Mouse (Mus musculus): ENCODE measurements at regions not wholly inside any gene's neighbourhood (a gene's known extent, or its start where the extent isn't known, plus 50 kb on each side); places are given as distances from the start of the nearest gene placed in this dataset.

DNA sequence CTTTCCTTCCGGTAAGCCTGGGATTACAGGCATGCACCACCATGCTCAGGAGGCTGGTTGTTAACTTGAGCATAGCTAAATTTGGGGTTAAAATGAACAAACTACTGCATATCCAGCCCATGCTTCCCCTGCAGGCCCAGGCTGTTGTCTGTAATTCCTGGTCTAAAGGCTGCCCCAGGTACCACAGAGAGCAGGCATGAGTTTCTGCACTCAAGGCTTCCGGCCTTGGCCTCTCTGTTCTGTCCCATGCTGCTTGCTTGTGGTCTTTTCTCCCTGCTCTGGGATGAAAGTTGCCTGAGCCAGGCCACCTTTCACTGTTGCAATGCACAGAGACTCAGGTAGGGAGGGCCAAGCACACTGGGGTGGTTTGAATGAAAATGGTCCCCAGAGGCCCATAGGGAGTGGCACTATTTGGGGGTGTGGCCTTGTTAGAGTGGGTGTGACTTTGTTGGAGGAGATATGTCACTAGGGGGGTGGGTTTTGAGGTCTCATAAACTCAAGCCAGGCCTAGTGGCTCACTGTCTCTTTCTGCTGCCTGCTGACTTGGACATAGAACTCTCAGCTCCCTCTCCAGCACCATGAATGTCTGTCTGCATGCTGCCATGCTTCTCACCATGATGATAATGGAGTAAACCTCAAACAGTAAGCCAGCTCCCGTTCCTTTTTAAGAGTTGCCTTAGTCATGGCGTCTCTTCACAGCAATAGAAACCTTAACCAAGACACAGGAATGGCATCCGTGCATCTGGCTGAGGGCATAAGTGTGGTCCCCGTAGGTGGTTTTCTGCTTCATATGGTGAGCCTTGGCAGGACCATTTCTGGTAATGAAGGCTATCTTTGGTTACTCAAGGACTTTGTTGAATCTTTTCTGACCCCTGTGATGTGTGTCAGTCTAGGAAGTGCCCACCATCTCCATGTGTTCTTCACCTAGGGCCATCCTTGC, 86.7 kb upstream of the Zfp366 start:
- DNase-seq (ENCODE audit: low spot score in 2 of 2), result no peak

DNA sequence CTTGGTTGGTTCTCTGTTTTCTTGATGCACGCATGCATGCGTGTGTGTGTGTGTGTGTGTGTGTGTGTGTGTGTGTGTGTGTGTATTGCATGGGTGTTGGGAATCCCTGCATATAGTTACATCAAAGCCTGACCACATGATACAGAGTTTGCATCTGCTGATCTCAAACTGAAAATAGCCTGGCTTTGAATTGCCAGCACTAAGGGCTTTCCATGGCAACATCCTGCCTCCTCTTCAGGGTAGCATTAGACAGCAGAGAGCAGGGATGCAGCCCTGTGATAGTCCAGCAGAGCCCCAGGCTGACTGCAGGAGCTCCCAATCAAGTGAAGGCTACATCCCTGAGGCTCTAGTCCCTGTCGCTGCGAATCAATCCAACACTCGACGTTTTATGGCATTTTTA, 87.8 kb upstream of the Zfp366 start:
- DNase-seq (ENCODE audit: low spot score in 2 of 2), result peak in 1 of 2 experiments; percentile 52

DNA sequence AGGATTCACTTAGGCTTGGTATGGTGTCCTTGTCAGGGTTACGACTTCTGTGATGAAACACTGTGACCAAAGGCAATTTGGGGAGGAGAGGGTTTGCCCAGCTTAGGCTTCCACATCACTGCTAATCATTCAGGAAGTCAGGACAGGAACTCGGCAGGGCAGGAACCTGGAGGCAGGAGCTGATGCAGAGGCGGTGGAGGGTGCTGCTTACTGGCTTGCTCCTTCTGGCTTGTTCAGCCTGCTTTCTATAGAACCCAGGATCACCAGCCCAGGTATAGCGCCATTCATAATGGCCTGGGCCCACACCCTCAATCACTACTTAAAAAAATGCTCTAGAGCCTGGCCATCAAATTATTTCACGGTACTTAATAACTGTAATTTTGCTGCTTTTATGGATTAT, 89.6 kb upstream of the Zfp366 start:
- DNase-seq (ENCODE audit: low spot score in 2 of 2), result no peak

DNA sequence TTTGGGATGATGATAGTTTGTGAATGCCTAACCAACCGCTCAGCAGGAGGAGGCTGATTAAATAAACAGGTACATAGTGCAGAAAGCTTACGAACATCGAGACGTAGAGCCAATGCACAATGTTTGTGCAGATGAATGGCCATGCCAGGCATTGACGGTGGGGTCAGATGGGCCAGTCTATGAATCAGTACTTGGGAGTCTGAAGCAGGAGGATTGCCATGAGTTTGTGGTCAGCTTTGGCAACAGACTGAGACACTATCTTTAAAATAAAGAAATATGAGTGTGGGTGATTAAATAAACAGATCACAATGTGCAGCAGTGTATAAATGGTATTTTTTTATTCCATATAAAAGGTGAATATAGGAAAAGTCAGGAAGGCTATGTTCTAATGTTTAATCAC, 90.4 kb upstream of the Zfp366 start:
- no peak for DNase-seq (ENCODE audit: low spot score in 2 of 2)

DNA sequence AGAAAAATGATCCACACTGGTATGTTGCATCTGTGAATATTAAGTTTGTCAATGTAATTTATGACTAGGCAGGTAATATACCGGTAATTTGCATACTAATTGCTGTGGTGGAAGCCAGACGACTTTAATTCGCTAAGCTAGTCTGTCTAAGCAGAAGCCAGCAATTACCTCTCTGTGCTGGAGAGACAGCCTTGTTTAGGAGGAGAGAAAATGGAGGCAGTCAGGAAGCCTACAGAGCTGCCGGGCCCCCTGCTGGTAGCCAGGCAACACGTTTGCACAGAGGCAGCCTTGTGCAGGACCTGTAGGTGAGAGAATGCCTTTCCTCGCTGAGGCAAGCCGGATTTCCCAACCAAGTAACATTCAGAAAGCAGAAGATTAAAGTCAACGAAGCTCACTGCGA, 91.4 kb upstream of the Zfp366 start:
- peak; percentile 89 to 92 for DNase-seq (ENCODE audit: low spot score in 2 of 2)

DNA sequence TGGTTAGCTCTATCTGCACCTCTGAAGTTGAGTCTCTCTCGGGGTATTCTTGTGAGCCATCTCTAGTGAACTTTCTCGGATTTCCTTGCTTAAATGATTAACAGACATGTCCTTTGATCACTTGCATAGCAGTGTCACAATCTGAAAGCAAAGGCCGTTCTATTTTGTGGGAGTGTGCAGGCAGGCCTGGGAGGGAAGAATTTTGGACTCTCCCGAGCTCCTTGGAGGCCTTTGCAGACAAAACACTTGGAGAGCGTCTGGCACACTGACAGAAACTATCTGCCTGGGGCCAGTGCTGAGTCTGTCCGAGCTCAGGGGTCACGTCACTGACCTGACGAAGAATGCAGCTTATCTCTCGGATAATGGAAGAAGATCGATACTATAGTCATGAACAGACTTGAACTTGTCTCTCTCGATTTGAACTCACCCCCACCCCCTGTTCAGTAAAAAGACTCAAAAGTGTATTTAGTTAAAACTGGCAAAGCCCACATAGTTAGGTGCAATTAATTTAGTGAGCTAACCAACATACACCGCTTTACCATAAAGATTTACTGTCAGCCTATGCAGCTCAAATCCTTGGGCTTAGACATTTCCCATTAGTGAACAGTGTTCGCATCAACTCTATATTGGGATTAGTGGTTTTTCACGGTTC, 92.2 kb upstream of the Zfp366 start:
- DNase-seq (ENCODE audit: low spot score in 2 of 2), result no peak

DNA sequence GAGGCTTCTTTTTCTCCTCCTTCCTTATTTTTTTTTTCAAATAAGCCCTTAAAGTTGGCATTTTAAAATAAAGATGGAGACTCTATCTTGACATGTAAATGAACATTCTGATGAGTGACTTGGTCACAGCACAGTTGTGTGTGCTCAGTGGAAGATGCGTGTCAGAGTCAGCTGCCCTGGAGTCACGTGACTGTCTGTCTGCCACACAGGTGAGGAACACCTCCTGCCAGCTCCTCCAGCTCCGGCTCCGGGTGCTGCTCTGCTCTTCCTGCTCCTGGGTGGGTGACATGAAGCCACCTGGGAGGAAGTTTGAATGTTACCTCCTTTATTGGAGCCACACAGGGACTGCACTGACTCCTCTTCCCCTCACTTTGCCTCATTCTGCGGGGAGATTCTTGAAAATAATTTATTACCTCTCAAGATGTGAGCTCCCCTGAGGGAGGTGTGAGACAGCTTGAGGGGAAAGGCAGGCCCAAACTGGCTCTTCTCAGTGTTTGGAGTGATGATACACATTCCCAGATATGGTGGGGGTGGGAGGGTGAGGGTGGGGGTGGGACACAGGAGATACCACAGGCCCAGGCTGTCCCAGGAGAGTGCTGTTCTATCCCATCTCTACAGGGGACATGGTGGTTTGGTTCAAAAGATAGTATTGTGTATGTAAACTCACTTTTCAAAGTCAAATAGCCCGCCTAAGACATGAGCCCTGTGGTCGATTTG, 92.9 kb upstream of the Zfp366 start:
- no peak for DNase-seq (ENCODE audit: low spot score in 2 of 2)

DNA sequence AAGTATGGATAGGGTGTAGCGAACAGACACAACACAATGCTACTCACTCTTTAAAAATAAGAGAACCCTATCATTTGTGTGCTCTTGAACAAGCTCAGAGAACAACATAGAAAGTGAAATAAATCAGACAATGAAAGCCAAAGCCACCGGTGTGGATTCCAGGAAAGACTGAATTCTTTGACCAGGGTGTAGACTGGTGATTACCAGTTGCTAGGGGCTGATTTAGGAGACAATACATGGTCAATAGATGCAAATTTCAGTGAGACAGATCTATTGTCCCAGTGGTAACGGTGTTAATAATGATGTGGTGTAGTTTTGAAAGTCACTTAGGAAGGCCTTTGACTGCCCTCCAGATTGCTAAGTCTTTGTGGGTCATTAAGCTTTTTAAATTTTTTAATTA, 94.3 kb upstream of the Zfp366 start:
- no peak for DNase-seq (ENCODE audit: low spot score in 2 of 2)

DNA sequence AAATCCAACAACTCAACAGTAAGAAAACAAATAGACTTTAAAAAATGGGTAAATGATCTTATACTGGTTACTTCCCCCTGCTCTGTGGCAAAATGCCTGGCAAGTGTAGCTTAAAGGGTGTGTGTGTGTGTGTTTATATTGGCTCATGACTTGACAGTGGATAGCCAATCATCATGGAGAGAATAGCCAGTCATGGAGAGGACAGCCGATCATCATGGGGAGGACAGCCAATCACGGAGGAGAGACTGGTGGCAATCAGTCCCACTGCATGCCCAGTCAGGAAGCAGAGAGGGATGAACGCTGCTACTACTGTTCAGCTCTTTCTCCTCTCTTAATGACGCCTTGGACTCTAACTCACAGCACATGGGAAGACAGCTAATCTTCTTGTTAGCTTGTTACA, 96.3 kb upstream of the Zfp366 start:
- DNase-seq (ENCODE audit: low spot score in 2 of 2), result no peak

DNA sequence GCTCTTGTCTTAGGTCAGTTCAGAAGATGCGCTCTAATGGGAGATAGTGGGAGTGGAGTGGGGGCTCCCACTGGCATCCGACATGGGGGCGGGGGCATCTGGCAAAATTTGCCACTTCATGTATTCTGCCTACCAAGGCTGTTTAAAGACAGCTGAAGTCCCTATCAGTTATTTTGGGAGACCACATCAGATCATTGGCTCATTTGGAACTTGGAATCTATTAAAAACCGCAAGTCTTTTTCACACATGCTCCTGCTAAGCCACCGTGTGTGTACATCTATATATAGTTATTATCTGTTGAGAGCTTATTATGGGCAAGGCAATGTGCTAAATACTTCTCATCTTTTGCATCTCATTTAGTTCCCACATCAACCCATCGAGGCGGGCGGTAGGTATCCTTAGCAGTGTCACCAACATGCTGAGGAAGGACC, 95.0 kb upstream of the 1700024P04Rik start:
- peak; percentile 68 to 85 for DNase-seq (ENCODE audit: low spot score in 2 of 2)

DNA sequence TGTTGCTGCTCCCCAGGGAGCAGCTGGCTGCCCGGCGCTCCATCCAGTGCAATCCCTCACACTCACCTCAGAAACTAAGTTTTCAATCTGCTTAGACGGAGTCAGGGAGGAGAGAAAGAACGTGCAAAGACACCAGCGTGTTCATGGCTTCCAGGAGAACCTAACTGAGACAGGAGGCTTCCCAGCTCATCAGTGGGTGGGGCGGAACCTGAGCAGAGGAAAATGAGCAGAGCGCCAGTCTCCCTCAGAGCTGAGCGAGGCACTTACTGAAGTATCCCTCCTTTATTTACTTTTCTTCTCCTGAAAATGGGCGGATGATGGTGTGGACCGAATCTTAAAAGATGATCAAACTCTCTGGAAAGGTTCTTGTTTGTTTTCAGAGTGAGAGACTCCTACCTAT, 94.3 kb upstream of the 1700024P04Rik start:
- no peak for DNase-seq (ENCODE audit: low spot score in 2 of 2)

DNA sequence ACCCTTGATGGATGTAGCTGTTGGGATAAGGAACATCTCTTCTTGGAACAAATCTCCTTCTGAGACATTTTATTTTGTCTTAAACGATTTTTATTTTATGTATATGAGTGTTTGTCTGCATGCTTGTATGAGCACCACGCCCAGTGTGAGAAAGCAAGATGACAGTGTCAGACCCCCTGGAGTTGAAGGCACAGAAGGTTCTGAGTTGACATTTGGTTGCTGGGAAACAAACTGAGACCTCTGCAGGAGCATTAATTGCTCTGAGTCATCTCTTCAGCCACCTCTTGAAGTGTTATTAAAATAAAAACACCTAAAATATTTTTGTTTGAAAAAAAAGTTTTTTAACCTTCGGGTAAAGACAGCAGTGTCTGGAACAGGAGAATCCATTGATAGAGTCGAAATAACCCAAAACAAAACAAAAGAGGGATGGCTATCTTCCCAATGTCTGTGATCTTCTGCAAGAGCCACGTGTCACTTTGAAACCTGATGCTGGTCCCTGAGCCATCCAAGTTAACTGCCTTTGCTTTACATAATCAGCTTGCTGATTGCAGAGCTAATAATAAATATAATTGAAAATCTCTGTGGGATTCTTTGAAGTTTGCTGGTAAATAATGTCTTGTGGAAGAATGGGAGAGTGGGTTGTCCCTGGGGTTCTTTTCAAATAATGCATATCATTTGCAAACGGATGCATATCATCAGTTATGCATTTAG, 92.8 kb upstream of the 1700024P04Rik start:
- DNase-seq (ENCODE audit: low spot score in 2 of 2), result no peak

DNA sequence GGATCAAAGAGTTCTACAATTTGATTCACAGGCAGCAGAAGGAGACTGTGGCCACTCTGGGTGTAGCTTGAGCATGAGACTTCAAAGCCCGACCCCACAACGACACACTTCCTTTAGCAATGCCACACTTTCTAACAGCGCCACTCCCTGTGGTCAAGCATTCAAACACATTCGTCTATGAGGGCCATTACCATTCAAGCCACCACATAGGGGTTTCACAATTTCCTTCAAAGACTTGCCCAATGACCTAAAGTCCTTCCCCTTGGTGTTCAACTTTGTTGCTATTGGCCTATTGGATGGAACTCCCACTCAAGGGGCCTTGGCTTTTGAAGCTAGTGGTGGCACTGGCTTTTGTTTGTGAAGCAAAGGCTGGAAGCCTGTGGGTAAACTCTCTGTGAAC, 91.1 kb upstream of the 1700024P04Rik start:
- DNase-seq (ENCODE audit: low spot score in 2 of 2), result no peak

DNA sequence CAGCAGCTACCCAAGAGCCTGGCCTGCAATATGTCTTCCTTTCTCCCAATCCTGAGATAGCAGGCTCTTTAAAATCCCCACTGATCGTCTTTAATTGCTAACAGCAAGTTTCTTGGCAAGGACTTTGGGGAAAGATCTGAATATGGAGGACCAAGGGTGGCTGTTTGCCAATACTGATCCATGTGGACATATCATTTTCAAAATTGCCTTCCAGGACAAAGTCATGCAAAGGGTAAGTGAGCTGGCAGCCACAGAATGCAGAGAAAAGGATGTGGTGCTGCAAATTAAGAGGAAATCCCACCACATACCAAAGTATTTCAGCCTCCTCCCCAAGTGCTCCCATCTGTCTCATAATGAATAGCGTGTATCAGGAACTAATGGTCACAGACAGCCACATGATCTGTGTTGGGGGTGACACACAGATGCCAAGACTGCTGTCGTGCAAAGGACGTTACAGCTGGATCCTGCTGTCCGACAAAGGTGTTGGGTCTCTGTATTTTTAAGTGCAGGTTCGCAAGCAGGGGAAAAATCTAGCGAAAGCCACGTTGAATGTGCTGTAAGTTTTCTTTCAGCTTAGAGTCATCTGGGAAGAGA, 87.6 kb upstream of the 1700024P04Rik start:
- no peak for DNase-seq (ENCODE audit: low spot score in 2 of 2)

DNA sequence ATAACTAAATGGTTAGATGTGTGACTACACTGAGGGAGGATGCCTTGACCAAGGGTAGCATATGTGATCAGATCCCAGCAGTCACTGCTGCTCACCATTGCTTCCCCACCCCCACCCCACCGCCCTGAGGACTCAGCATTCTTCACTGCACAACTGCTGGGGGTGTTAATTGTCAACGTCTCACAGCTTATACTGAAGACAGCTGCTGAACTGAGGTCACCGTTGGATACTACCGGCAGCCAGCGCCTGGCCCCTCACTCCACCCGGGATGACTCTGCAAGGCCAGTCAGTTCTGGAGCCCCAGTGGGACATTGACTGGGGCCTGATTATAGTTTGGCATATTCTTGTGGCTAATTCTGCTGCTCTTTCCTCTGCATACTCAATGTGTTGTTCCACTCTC, 87.0 kb upstream of the 1700024P04Rik start:
- DNase-seq (ENCODE audit: low spot score in 2 of 2), result no peak

DNA sequence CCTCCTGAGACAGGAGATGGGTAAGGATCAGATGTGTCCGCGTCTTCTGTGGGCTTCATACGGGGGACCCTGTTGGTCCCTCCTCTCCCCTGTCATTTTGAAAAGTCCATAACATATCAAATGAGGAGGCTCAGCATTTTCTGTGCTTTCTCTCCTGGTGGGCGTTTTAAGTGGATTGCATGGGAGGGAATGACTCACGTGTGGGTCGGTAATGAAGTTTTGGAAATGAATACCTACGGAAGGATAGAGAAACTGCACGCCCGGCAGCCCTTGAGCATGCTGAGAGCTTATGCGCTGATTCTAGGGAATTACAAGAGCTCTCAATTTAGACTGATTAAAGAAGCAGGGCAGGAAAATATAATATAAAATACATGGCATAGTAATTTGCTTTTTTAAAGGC, 85.4 kb upstream of the 1700024P04Rik start:
- DNase-seq (ENCODE audit: low spot score in 2 of 2), result no peak

DNA sequence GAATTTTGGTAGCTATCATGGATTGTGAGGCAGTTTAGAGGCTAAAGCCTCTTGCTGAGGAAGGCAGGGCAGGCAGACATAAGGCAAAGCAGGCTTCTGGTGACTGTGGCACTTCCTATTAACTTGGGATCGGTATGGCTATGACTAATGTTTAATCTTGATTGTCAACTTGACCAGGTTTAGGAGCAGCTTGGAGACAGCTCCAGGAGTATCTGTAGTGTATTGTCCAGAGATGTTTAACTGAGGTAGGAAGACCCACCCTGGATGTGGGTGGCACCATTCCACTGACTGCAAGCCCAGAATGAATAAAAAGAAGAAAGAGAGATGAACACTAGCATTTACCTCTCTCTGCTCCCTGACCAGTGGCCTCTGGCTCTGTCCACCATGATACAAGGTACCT, 83.1 kb upstream of the 1700024P04Rik start:
- DNase-seq (ENCODE audit: low spot score in 2 of 2), result no peak

DNA sequence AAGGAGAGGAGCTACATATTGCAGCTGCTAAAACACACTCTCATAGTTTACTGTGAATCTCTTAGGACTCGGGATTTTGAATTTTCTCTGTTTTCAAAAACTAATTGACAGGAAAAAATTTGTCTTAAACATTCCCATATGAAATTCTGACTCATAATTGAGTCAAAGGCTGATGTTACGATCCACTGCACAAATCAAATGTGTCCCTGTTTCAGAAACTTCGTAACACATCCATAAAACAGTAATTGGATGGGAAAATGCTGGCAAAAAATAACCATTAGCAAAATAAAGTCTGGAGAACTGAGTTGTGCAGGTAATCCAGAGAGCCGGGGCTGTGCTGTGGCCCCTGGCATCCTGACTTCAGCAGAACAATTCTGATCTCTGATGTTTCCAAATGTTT, 79.1 kb upstream of the 1700024P04Rik start:
- DNase-seq (ENCODE audit: low spot score in 2 of 2), result no peak

DNA sequence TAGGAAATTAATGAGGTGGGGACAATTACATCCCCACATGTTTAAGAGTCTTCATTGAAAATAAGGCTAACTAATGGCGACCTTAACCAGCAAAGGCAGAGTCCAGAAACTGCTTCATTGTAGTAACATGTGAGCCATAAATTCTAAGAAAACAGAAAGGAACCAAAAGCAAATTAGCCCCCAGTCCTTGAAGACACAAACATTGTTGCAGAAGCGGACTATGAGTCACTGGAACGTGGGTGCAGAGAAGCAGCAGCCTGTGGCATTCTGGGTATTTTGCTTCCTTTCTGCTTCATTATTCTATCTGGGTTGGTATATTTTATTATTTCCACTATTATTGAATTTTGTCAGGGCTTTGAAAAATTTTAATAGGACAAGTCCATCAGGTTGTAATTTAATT, 78.6 kb upstream of the 1700024P04Rik start:
- DNase-seq (ENCODE audit: low spot score in 2 of 2), result no peak

DNA sequence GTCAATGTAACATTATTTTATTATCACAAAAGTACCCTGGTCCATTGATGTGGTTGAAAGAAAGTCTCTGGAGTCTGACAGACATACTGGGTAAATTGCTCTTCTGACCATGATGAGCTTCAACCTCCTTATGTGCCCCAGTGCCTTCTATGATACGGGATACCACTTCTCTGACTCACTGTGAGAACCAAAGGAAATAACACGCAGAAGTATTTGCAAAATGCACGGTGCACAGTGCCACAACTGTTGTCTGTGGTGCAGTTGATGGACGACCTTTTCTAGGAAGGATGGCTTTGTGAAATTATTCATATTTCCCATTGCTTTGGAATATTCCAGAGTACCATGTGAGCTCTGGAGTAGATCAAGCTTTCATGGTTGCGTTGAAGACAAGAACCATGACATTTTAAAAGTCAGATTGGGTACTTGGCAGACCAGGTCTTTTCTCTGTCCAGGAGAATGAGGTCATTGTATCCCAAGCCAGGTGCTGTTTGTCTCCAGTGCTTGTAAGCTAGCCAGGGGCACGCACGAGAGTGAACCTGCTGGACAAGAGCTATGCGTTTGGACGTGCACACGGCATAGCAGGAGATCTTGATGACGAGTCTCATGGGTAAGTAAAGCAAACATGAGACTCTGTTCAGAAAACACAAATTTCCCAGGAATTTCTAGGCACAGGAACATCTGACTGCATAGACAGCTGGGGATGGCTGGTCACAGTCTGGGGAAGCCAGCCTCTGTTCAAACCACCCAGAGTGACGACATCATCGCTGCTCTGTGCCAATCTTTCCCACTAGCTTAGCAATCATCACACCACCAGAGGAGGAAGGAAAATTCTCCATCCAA, 74.0 kb upstream of the 1700024P04Rik start:
- DNase-seq (ENCODE audit: low spot score in 2 of 2), result no peak

DNA sequence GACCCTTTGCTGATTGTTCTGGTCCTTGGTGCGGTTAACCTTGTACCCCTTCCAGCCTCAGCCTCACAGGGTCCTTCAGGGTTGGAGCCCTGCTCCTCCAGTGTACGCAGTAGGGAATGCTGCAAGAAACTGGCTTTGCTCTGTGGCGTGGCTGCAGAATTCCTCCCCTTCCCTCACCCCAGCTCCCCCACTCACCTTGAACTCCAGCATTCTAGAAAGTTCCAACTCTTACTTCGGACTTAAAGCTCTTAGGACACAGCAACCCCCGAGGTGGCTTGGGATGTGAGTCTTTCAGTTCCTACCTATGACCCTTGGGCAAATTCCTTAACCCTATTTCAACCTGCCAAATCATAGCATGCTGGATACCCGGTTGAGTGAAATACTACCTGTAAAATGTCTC, 73.3 kb upstream of the 1700024P04Rik start:
- no peak for DNase-seq (ENCODE audit: low spot score in 2 of 2)
